Mouse (Mus musculus): ENCODE results near the gene Pigf.

The Pigf gene

GRCm38 (mm10) chr17:87024491-87025242 lies 539 bp downstream of the Pigf start:
- no peak for DNase-seq

- no peak for DNase-seq
Measured at GRCm38 (mm10) chr17:87019692-87020091, 5.5 kb downstream of the Pigf start.

- DNase-seq, result no peak
Measured at GRCm38 (mm10) chr17:87011301-87012019, 13.7 kb downstream of the Pigf start.

- no peak for DNase-seq
Measured at GRCm38 (mm10) chr17:87008950-87009349, 16.3 kb downstream of the Pigf start.

GRCm38 (mm10) chr17:86997323-86997722 lies 27.9 kb downstream of the Pigf start:
- no peak for DNase-seq

GRCm38 (mm10) chr17:86991306-86991705 lies 33.9 kb downstream of the Pigf start:
- DNase-seq, result no peak

- DNase-seq, result no peak
Measured at GRCm38 (mm10) chr17:86988601-86989184, 36.5 kb downstream of the Pigf start.

- DNase-seq, result no peak
Measured at GRCm38 (mm10) chr17:86988161-86988560, 37.0 kb downstream of the Pigf start.

- DNase-seq, result no peak
Measured at GRCm38 (mm10) chr17:86986449-86987138, 38.6 kb downstream of the Pigf start.

GRCm38 (mm10) chr17:86982497-86982896 lies 42.7 kb downstream of the Pigf start:
- DNase-seq, result no peak

GRCm38 (mm10) chr17:86981701-86982100 lies 43.5 kb downstream of the Pigf start:
- no peak for DNase-seq

GRCm38 (mm10) chr17:86981205-86981604 lies 44.0 kb downstream of the Pigf start:
- DNase-seq, result no peak

GRCm38 (mm10) chr17:86978496-86978895 lies 46.7 kb downstream of the Pigf start:
- no peak for DNase-seq

- DNase-seq, result no peak
Measured at GRCm38 (mm10) chr17:86976387-86976786, 48.8 kb downstream of the Pigf start.

- no peak for DNase-seq
Measured at GRCm38 (mm10) chr17:86973097-86973496, 52.1 kb downstream of the Pigf start.

GRCm38 (mm10) chr17:86971860-86972259 lies 53.3 kb downstream of the Pigf start:
- no peak for DNase-seq

- DNase-seq, result no peak
Measured at GRCm38 (mm10) chr17:86971036-86971435, 54.2 kb downstream of the Pigf start.

GRCm38 (mm10) chr17:86970026-86970750 lies 55.0 kb downstream of the Pigf start:
- no peak for DNase-seq

GRCm38 (mm10) chr17:86969582-86969981 lies 55.6 kb downstream of the Pigf start:
- peak; percentile 74 to 79 for DNase-seq

- peak in 1 of 2 experiments; percentile 26 for DNase-seq
Measured at GRCm38 (mm10) chr17:86968581-86968980, 56.6 kb downstream of the Pigf start.

GRCm38 (mm10) chr17:86967536-86968525 lies 57.4 kb downstream of the Pigf start:
- peak in 1 of 2 experiments; percentile 40 for DNase-seq
